Mouse (Mus musculus) hindbrain, embryonic 14.5 days (tissue): Measurements from ENCODE around the gene Matn1. TPM values are rescaled to one million over a fixed set of nuclear protein-coding genes. Genes with fewer than 3 reads are reported as not detected.

Experiments
- ATAC-seq: fragments of 200-750 bp; cut with Nextera tagmentation; 2 replicates; pipeline ENCODE4 v1.8.0; 2017; ENCODE audit warnings: moderate number of reproducible peaks, mild to moderate bottlenecking, moderate TSS enrichment, moderate library complexity; ENCODE audit not compliant: low FRiP score
- DNase-seq: peaks from one replicate; pipeline ENCODE4 v3.0.0-alpha.2; 2015; ENCODE audit warnings: low spot score
- H3K27ac ChIP-seq: fragments of 300-500 bp; sonication (generic); 2 replicates; pipeline ENCODE4 v1.5.1; 2014; ENCODE audit warnings: mild to moderate bottlenecking, moderate library complexity
- H3K27me3 ChIP-seq: fragments of 300-500 bp; sonication (generic); 2 replicates; pipeline ENCODE4 v1.6.1; 2014; ENCODE audit warnings: mild to moderate bottlenecking, low read length, mixed read lengths; ENCODE audit not compliant: control insufficient read depth, insufficient read depth
- H3K36me3 ChIP-seq: fragments of 300-500 bp; sonication (generic); replicated peaks from 2 replicates; pipeline ENCODE4 v1.6.1; 2014; ENCODE audit not compliant: control insufficient read depth, insufficient read depth
- H3K4me1 ChIP-seq: fragments of 300-500 bp; sonication (generic); replicated peaks from 2 replicates; pipeline ENCODE4 v1.6.1; 2014; ENCODE audit warnings: antibody characterized with exemption, low read length, mixed read lengths; ENCODE audit not compliant: control insufficient read depth, insufficient read depth
- H3K4me2 ChIP-seq: fragments of 300-500 bp; sonication (generic); replicated peaks from 2 replicates; pipeline ENCODE4 v1.6.1; 2014; ENCODE audit warnings: mild to moderate bottlenecking, moderate library complexity
- H3K4me3 ChIP-seq: fragments of 300-500 bp; sonication (generic); replicated peaks from 2 replicates; pipeline ENCODE4 v1.5.1; 2014; ENCODE audit warnings: mild to moderate bottlenecking, low read length
- H3K9ac ChIP-seq: fragments of 300-500 bp; sonication (generic); 2 replicates; pipeline ENCODE4 v1.6.1; 2014
- H3K9me3 ChIP-seq: fragments of 300-500 bp; sonication (generic); 2 replicates; pipeline ENCODE4 v1.6.1; 2016; ENCODE audit warnings: low read length; ENCODE audit not compliant: control insufficient read depth
- WGBS: fragments of 180-500 bp; shearing (Covaris S2); extraction: QIAGEN DNeasy Blood & Tissue Kit; methylation state at CpG from one replicate; pipeline ENCODE4 v1.1.7; 2014; 5-methylcytosine and 5-hydroxymethylcytosine counted together
- polyA plus RNA-seq: library from polyadenylated mRNA; unstranded; fragments of >200 nt; fragmentation: Nextera tagmentation; extraction: Ambion mirVana; gene quantifications from 2 replicates; pipeline ENCODE4 v1.2.1, GENCODE M21; 2014

Matn1 gene
- polyA plus RNA-seq, 1 experiment from 2014 or later, result not detected

GRCm38 (mm10) chr4:130960118-130960734 lies 16.0 kb downstream of the Matn1 start:
- H3K4me3 ChIP-seq, result no peak overlapping the region
- no peaks in the 10 kb centered on the region for H3K9me3 ChIP-seq
- no peaks in the 10 kb centered on the region for H3K36me3 ChIP-seq
- no peak overlapping the region for H3K9ac ChIP-seq
- no peak overlapping the region for H3K4me2 ChIP-seq
- ATAC-seq, result peak; percentile 77; the same call in 1 of the 2 replicates
- H3K27me3 ChIP-seq, result no peaks in the 10 kb centered on the region
- peak; percentile 95 for DNase-seq
- no peaks in the 10 kb centered on the region for H3K4me1 ChIP-seq
- H3K27ac ChIP-seq, result no peak overlapping the region
- 33% methylated on average over 9 of the region's 9 CpGs for WGBS

GRCm38 (mm10) chr4:130971278-130971677 lies 27.1 kb downstream of the Matn1 start:
- H3K27me3 ChIP-seq, result no peaks in the 10 kb centered on the region
- ATAC-seq (no peak), DNase-seq (no peak)
- no peaks in the 10 kb centered on the region for H3K9me3 ChIP-seq
- no peak overlapping the region for H3K4me3 ChIP-seq
- no peak overlapping the region for H3K27ac ChIP-seq
- no peak overlapping the region for H3K9ac ChIP-seq
- H3K4me1 ChIP-seq, result peaks cover 3% of the 10 kb centered on the region; the same call in 1 of the 2 replicates
- H3K4me2 ChIP-seq, result no peak overlapping the region
- no peaks in the 10 kb centered on the region for H3K36me3 ChIP-seq
- 97% methylated on average over 1 of the region's 1 CpGs for WGBS

- ATAC-seq (peak; percentile 55; the same call in 1 of the 2 replicates), DNase-seq (no peak)
- Histone ChIP-seq H3K27ac (peak overlapping the region; percentile 65; the same call in 1 of the 2 replicates), H3K27me3 (no peaks in the 10 kb centered on the region), H3K4me3 (no peak overlapping the region), H3K36me3 (no peaks in the 10 kb centered on the region), H3K9ac (no peak overlapping the region), H3K4me1 (peaks cover 3% of the 10 kb centered on the region; the same call in 1 of the 2 replicates), H3K4me2 (no peak overlapping the region), H3K9me3 (no peaks in the 10 kb centered on the region)
- 49% methylated on average over 5 of the region's 5 CpGs for WGBS
Observed at GRCm38 (mm10) chr4:130972421-130972829, 28.2 kb downstream of the Matn1 start.

GRCm38 (mm10) chr4:130973332-130974263 lies 29.4 kb downstream of the Matn1 start:
- H3K27ac ChIP-seq, result peak overlapping the region; percentile 65
- DNase-seq, result peak; percentile 64
- no peak overlapping the region for H3K9ac ChIP-seq
- WGBS, result 45% methylated on average over 19 of the region's 19 CpGs
- H3K4me1 ChIP-seq, result peaks cover 3% of the 10 kb centered on the region; the same call in 1 of the 2 replicates
- H3K27me3 ChIP-seq, result no peaks in the 10 kb centered on the region
- peak; percentile 52; the same call in 1 of the 2 replicates for ATAC-seq
- no peak overlapping the region for H3K4me2 ChIP-seq
- no peaks in the 10 kb centered on the region for H3K36me3 ChIP-seq
- H3K9me3 ChIP-seq, result no peaks in the 10 kb centered on the region
- H3K4me3 ChIP-seq, result no peak overlapping the region

GRCm38 (mm10) chr4:130978981-130979380 lies 34.8 kb downstream of the Matn1 start:
- no peak overlapping the region for H3K4me2 ChIP-seq
- H3K4me1 ChIP-seq, result 0 out of 2 replicates have a peak, but pooled peaks cover 3% of the 10 kb centered on the region
- H3K9ac ChIP-seq, result no peak overlapping the region
- no peak overlapping the region for H3K27ac ChIP-seq
- no peaks in the 10 kb centered on the region for H3K9me3 ChIP-seq
- no peaks in the 10 kb centered on the region for H3K36me3 ChIP-seq
- H3K4me3 ChIP-seq, result no peak overlapping the region
- 81% methylated on average over 3 of the region's 3 CpGs for WGBS
- ATAC-seq, result no peak
- DNase-seq, result no peak
- H3K27me3 ChIP-seq, result no peaks in the 10 kb centered on the region

GRCm38 (mm10) chr4:130984416-130985182 lies 40.4 kb downstream of the Matn1 start:
- Histone ChIP-seq H3K9me3 (no peaks in the 10 kb centered on the region), H3K4me2 (no peak overlapping the region), H3K27ac (no peak overlapping the region), H3K4me1 (peaks cover 8% of the 10 kb centered on the region; the same call in 1 of the 2 replicates), H3K27me3 (no peaks in the 10 kb centered on the region), H3K4me3 (no peak overlapping the region), H3K36me3 (no peaks in the 10 kb centered on the region), H3K9ac (no peak overlapping the region)
- 68% methylated on average over 17 of the region's 17 CpGs for WGBS
- ATAC-seq (no peak), DNase-seq (no peak)

- Histone ChIP-seq H3K4me2 (no peak overlapping the region), H3K9me3 (no peaks in the 10 kb centered on the region), H3K9ac (no peak overlapping the region), H3K36me3 (no peaks in the 10 kb centered on the region), H3K27ac (no peak overlapping the region), H3K4me3 (no peak overlapping the region), H3K4me1 (peaks cover 10% of the 10 kb centered on the region; the same call in 1 of the 2 replicates), H3K27me3 (no peaks in the 10 kb centered on the region)
- ATAC-seq (no peak), DNase-seq (no peak)
- WGBS, result 91% methylated on average over 4 of the region's 4 CpGs
Observed at GRCm38 (mm10) chr4:130987046-130987445, 42.9 kb downstream of the Matn1 start.

GRCm38 (mm10) chr4:130988219-130988839 lies 44.1 kb downstream of the Matn1 start:
- no peak overlapping the region for H3K27ac ChIP-seq
- H3K9ac ChIP-seq, result no peak overlapping the region
- H3K4me2 ChIP-seq, result no peak overlapping the region
- peaks cover 10% of the 10 kb centered on the region; the same call in 1 of the 2 replicates for H3K4me1 ChIP-seq
- no peaks in the 10 kb centered on the region for H3K27me3 ChIP-seq
- no peaks in the 10 kb centered on the region for H3K9me3 ChIP-seq
- no peak for DNase-seq
- no peak for ATAC-seq
- H3K36me3 ChIP-seq, result no peaks in the 10 kb centered on the region
- no peak overlapping the region for H3K4me3 ChIP-seq
- 92% methylated on average over 6 of the region's 6 CpGs for WGBS
